Mouse (Mus musculus) cerebellum, adult (tissue): ENCODE measurements around the gene Nf2.
A peak's percentile ranks its signal among the peaks of the same experiment; 100 is the strongest.

Experiments
- ATAC-seq: cut with Nextera tagmentation; 2 replicates; pipeline ENCODE4 v1.9.2; 2017; ENCODE audit warnings: mild to moderate bottlenecking, moderate library complexity, mixed read lengths; ENCODE audit not compliant: insufficient number of reproducible peaks, low FRiP score, low TSS enrichment

The Nf2 gene

DNA sequence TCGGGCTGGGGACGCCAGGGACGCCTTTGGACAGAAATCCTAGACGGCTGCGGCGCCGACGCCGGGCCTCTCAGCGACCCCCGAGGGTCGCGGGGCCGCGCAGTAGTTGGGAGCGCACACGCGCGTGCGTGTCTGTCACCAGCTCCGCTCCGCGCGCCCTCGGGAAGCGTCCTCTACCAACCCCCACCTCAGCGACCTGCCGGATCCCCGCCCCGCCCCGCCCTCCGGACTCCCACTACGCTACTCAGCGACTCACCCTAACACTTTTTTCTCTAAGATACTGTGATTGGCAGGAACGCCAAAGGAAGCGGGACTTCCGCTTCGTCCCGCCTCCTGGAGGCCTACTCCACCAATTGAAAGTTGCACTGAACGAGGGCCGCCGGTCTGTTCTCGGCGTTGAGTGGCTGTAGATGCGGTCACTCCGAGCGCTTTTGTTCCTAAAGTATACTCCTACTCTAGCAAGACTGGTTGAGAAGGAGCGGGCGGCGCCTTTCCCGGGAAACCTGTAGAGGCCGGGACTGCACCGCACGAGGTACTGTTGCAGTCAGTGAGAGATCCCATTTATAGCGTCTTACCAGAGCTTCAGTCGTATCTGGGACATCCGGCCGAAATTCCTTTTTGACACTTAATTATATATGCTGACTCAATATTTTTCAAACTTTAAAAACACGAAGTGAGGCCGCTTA, at the start of gene Nf2:
Gene Nf2 (minus strand): TSS at position 279 of the 686 bp plus-strand sequence.
- peak; percentile 100 for ATAC-seq

DNA sequence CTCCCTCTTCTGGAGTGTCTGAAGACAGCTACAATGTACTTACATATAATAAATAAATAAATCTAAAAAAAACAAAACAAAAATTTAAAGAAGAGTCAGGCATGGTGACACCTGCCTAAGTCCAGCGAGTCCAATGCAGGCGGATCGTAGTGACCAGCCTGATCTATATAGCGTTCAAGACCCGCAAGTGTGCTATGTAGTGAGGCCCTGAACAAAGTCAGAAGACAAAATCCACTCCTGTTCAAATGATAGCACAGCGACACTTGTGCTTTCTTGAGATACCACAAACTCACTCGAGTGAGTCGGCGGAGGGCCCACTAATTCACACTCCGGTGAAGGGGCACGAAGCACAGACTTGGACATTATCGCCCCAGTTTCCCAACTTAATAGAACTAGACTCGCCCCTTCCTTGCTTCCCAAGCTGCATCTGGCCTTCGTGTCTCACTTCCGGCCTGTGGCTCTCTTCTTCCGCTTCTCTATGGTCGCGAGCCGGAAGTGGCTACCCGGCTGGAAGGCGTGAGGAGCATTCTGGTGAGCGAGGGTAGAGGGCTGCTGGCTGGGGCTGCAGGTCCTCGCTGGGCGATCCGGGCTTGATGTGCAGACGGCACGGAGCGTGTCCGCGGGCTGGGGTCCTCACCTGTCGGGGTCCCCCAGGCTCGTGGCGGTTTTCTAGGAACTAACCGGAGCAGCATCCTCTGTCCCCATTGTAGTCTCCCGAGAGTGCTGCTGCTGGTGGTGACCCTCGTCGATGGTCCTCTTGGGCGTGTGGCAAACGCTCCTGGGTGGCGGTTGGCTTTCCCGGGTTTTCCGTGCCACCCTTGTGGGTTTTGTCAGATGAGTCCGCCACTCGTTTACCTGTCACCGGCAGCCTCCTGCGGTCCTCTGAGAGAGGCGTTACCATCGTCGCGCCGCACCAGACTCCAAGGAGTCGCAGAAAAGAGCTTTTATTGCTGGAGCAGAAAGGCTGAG, 45.8 kb upstream of the Nf2 start, which contains the start of gene Thoc5:
Gene Thoc5 (plus strand): TSS at position 473 of the 969 bp plus-strand sequence.
- peak; percentile 92 for ATAC-seq

DNA sequence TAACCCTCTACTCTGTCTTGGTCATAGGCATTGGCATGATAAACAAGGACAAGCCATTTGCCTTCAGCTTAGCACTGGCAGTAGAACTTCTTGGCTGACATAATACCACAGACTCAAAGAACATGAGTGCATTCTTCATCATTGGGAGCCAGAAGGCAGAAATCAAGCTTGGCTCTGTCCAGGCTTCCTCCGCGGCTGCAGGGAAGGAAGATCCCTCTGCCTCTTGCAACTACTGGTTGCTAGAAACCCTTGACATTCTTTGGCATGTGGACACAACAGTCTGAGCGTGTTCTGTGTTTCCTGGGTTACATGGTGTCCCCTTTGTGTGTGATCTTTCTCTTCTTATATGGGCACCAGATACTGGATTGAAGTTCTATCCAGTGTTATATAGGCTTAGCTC, 37.7 kb upstream of the Nf2 start:
- ATAC-seq = no peak

DNA sequence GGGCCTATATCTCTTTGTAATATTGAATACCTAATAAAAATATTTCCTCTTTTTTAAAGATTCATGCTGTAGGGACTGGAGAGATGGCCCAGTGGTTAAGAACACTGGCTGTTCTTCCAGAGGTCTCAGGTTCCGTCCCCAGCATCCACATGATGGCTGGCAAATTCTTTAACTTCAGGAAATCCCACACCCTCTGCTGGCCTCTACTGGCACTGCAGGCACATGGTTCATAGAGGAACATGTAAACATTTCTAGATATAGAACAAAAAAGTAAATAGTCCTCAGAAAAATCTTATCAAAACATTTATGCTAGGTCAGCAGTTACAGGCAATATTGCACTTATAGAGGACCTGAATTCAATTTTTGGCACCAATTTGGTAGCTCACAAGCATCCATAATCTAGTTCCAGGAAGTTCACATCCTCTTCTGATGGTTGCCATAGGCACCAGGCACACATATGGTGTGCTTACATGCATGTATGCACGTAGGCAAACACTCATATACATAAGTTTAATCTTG, 36.1 kb upstream of the Nf2 start:
- no peak for ATAC-seq

DNA sequence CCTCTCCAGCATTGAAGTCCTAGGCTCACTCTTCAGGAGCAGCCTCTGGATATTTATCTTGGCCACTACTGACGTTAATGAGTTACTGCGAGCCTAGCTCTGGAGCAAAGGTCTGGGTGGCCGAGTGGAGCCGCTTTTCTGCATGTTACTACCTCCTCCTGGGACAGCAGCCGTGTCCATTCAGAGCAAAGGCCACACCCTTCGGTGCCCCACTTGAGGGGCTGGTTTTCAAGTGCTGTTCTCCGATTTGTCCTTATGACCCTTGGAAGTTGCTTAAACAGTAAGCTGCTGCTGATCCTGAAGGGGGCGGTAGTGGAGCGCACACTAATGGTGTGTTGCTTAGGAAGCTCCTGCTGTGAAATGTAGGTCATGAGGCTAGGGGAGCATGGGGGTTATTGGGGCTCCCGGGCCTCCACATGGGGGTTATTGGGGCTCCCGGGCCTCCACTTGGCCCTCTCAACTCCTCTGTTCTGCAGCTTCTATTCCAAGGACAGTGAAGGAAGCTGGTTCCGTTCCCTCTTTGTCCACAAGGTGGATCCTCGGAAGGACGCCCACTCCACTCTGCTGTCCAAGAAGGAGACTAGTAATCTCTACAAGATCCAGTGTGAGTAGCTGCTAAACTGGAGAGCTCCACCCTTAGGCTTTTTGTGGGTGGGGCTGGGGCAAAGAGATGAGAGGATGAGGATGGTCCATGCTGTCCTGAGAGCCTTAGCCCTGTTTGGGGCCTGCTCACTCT, 33.7 kb upstream of the Nf2 start:
- ATAC-seq = no peak

DNA sequence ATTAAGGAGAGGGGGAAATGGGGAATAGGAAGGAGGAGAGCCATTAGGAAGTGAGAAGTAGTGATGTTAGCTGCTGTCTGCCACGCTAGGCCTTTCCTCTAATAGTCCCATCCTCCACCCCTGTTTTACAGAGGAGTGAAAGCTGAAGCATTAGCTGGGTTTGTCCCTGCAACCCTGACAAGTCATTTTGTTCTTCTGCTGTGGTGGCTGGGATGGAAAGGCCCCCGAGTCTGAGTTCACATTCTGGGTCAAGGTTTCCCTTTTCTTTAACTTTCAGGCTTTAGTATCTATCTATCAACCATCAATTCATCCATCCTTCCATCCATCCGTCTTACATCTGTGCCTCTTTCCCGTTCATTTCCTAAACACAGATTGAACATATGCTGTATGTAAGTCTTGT, 31.8 kb upstream of the Nf2 start:
- ATAC-seq = no peak

DNA sequence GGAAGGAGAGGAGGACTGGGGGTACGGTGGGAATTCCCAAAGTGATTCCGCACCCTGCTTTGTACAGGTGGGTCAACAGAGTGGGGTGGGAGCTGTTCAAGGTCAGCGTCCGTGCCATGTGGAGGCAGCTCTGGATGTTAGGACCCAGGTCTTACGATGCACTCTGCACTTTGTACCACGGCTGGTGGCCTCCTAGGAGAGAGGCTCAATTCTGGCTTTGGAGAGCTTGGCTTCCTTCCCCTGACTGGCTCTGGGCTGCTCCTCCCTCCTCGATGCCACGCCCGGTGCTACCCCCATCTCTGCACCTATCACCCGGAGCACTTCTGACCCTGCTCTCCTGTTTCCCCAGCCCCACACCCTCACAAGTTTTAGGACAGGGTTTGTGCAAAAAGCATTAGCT, 25.2 kb upstream of the Nf2 start:
- ATAC-seq = no peak; the same call in 1 of the 2 replicates

DNA sequence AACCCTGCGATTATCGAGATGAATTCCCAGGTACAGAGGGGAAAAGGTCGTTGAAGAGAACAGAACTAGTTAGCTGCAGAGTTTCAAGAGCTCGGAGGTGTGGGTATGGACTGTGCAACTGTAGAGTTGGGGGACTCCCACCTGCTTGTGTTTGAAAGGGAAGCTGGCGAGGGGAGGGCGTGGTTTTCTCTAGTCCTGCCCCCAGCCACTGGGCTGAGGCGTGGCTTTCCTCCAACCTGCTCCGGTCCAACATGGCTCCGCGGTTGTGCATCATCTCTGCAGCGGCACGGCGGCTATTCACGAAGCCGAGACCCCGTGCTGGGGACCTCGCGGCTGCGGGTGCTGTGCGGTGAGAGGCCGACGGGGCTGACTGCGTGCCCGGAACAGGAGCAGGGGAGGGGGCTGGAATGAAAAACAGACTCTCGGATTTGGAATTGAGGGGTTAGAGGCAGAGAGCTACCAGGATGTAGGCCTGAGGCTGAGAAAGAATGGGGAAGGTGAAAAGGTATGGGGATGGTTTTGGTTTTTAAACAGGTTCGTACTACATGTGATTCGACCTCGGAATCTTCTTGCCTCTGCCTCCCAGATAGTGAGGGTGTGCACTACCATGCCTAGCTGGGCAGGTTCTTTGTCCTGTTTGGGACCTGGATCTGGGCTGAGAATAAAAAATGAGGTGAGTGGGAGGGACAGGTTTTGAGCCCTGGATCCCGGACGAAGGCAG, 24.6 kb upstream of the Nf2 start, which contains the start of gene Nipsnap1:
Gene Nipsnap1 (plus strand): TSS at position 197 of the 721 bp plus-strand sequence.
- peak; percentile 83; the same call in 1 of the 2 replicates for ATAC-seq

DNA sequence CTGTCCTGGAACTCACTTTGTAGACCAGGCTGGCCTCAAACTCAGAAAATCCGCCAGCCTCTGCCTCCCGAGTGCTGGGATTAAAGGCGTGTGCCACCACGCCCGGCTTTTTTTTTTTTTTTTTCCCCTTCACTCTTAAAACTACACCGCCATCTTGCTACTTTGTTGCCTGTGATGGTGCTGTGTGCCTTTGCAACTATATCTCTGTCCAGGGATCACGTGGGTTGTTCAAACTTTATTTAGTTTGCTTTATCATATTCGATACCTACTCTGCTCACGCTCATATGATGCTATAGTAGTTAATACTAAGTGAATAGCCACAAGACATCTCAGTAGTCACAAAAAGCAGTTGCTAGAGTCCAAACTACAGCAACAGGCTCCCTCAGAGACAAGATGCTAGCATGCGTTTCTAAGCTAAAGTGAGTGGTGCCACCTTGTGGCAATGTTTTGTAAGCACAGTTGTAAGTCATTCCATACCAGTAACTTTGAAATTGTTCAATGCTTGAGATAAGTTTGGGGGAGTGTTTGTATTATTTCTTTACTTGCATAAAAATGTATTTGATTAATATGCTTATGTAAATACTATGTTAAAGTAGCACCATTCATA, 16.4 kb upstream of the Nf2 start:
- ATAC-seq = no peak; the same call in 1 of the 2 replicates

DNA sequence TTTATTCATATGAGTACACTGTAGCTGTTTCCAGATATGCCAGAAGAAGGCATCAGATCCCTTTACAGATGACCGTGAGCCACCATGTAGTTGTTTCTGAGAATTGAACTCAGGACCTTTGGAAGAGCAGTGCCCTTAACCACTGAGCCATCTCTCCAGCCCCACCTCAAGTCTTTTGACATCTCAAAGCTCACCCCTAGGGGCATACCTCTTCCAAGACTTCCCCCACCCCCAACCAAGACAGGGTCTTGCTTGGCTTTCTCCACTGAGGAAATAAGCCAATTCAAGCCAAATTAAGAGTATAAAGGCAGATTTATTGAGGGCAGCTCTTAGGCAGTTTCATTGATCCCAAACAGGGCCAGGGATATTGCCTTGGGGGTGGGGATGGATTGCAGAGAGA, 13.4 kb upstream of the Nf2 start:
- ATAC-seq = no peak

DNA sequence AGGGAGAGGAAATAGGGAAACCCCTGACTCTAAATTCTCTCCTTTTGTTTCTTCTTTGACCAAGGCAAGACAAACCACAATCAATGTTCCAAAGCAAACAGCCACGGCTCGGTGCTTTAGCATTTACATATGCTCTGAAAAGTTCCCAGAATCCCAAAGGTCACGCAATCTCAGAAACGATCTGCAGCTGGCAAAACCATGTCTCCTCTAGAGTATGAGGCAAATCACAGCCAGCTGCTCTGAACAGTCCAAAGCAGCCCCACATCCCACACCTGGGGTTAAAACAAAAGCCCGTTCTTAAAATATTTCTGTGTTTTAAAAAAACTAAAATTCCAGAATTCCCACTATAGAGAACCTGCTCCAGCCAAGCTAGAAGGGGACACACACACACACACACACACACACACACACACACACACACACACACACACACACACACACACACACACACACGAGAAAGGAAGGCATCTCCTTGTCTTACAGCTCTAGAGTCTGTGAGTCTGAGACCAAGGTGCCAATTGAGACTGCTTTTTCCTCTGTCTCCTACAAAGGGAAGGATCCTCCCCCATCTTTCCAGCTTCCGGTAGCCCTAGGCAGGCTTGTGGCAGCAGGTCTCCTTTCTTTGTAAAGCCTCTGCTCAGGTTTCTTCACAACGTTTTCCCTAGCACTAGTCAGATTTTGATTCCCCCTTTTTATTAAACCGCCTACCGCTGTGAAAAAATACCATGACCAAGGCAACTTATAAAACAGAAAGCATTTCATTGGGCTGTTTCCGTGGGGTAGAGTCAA, 12.7 kb upstream of the Nf2 start:
- no peak for ATAC-seq

DNA sequence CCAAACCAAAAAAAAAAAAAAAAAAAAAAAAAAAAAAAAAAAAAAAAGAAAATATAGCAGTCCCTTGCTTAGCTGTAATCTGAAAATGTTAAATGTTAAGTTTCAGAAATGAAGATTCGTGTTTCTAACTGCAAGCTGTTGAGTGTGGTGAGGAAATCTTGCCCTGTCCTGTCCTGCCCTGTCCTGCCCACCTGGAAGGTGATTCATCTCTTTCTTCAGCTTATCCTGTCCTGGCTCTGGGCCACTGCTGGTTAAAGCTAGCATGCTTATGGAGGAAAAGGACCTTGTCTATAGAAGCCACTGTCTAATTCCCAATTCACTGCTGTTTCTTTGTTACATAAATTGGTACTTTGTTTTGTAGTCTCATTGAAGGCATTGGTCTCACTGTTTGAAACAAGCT, 11.7 kb upstream of the Nf2 start:
- ATAC-seq = no peak

DNA sequence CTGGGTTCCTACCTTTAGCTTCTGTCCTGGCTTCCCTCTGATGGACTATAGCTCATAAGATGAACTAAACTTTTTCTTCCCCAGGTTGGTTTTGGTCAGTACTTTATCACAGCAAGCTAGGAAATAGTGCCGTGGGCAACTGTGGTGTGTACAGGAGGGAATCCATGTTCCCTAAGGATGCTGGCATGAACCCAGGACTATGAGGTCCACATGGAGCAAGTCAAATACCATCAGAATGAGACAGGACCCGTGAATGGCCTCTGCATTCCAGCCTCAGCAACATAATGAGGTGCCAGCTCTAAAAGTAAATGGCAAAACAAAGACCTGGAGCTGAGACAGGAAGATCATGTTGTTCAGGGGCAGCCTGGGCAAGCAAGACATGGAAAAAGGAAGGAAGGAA, 9.1 kb upstream of the Nf2 start:
- ATAC-seq = no peak

DNA sequence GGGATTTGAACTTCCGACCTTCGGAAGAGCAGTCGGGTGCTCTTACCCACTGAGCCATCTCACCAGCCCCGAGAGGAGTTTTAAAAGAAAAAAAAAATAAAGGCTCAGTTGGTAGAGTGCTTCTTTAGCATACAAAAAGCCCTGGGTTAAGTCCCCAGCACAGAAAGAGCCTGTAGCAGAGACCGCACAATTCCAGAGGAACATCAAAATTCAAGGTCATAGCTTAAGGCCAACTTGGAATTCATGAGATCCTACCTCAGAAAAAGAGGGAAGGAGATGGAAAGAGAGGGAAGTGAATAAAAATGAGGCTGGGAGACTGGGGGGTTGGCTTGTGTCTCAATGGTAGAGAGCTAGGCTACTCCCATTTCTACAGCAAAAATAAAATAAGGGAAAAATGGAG, 4.8 kb upstream of the Nf2 start:
- ATAC-seq = no peak

DNA sequence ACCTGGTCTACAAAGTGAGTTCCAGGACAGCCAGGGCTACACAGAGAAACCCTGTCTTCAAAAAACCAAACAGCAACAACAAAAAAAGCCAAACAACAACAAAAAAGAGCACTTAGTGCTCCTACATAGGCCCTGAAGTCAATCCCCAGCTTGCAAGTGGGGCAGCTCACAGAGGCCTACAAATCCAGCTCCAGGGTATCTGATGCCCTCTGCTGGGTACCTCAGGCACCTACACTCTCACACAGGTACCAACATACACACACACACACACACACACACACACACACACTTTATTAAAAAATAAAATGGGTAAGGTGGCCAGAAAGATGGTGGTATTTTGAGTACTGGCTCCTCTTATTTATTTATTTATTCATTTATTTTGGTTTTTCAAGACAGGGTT, 3.7 kb upstream of the Nf2 start:
- ATAC-seq = no peak

DNA sequence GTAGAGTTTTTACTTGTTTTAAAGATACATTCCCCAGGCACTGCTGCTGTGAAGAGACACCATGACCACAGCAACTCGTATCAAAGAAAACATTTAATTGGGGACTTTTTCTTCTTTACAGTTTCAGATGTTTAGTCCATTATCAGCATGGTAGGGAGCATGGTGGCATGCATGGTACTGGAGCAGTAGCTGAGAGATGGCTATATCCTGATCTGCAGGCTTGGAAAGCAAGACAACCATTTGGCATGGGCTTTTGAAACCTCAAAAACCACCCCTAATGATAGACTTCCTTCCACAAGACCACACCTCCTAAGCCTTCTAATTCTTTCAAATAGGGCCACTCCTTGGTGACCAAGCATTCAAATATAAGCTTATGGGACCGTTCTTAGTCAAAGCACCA, 1.1 kb upstream of the Nf2 start:
- ATAC-seq = no peak

DNA sequence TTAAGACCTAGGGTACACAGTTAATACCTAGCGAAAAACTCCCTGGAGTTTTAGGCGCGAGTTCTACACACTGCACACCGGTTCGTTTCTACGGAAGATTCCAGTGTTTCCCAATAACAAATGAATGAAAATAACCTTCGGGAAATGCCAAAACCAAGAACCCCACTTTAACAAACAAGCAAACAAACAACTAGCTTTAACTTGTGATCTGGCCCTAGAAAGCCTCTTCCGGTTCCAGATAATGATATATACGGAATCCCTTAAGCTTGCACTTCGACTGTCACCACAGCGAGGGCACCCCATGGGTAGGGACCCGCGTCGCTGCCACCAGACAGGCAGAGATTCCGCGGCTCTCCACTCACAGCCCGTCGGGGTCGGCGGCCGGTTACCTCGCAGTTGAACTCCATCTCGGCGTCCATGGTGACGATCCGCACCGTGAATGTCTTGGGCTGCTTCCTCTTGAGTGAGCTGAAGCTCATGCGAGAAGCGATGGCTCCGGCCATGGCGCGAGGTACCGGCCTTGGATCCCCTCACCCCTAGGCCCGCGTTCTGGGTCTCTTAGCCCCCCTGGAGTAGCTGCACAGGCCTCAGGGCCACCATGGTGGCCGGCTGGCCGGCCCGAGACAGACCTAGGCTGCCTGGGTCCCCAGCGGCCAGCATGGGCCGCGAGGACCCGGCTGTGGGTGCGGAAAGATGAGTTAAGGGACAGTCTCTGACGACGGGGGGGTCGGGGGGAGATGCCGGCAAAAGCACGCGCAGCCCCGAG, 670 bp downstream of the Nf2 start:
- no peak; the same call in 1 of the 2 replicates for ATAC-seq
